Mouse (Mus musculus): ENCODE measurements around the gene Fn3k.

The Fn3k gene

DNA sequence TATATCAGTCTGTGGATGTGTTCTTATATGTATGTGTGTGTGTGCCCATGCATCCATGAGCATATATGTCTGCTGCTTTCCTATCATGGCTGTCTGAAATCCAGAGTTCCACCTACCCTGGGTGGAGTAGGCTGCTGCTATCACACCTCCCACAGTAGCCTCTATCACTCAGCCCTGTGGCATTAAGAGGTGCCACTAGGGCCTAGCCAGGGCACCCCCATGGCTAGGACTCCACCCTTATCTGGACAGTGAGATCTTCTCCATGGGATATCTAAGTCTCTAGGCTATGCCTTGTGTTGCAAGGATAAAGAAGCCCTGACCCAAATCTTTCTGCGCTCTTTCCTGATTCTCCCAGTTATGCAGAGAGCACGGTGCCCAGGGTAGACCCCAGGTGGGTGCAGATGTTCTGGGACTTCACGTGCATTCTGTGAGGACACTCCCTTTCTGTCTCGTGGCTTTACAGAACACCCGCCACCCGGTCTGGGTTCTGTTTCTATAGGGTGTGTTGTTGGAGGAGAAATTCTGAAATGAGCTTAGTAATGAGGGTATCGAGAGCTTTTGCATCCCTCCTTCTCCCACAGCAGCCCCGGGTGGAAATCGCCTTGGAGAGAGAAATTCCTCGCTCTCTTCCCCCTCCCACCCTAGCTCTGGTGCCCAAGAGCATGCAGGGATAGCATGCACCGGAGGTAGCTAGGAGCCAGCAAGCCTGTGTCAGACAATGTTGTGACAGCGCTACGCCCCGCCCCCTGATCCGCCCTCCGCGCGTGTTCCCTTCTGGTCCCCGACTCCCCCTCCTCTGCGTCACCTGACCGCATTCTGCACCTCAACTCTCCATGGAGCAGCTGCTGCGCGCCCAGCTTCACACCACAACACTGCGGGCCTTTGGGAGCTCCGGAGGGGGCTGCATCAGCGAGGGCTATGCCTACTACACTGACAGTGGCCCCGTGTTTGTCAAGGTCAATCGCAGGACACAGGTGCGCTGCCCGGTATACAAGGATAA is at the start of gene Fn3k:
TSS of gene Fn3k (plus strand) at position 758 of the 1,000 bp plus-strand sequence.
- peak; percentile 61 for DNase-seq (ENCODE audit: low spot score)

DNA sequence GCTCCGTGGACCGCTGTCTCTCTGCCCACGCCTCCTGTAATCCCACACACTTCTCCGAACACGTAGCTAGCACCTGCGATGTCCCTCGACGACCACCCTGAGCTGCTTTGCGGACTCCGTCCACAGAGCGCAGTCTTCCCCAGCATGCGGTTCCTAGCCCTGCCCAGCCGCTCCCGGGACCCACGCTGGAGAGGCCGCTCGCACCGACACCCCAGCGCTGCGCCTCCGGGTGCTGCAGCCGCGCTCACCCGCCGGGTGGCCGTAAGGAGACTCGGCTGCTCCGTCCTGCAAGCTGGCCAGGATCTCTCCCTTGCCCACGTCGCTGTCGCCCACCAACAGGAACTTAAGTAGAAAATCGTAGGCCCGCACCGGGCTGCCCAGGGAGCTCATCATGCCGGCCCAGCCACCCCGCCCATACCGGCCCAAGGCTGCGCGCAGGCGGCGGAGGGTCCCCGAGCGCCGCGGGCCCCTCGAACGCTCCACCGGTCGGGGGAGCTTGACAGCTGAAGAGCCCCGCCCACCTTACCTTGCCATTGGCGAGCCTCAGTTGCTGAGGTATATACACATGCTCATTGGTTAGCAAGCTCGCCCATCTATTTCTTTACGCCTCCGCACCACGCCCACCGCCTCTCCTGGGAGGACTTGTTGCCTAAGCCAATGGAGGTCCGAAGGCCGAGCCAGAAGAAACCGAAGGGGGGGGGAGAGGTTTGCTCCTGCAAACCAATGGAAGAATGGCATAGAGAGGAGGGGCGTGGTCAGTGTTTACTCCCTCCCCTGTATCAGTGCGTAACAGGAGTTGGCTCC is 46.8 kb upstream of the Fn3k start, which contains the start of gene Rab40b:
TSS of gene Rab40b (minus strand) at position 502 of the 804 bp plus-strand sequence.
- peak; percentile 83 for DNase-seq (ENCODE audit: low spot score)

DNA sequence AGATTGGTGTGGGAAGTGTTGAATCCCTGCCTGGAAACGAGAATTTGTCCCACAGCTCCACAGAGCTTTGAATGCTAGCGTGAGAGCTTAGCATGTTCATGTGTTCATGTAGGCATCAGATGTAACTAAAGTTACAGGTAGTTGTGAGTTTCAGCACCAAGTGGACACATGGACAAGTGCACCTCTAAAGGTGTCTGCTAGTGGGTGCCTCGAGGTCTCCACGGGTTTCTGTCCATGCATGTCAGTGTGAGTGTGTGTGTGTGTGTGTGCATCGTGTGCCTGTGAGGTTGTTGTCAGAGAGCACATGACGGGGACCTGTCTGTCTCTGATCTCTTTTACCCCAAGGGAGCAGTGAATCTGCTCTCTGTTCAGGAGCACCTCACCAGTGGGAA is 46.2 kb upstream of the Fn3k start:
- no peak for DNase-seq (ENCODE audit: low spot score)

DNA sequence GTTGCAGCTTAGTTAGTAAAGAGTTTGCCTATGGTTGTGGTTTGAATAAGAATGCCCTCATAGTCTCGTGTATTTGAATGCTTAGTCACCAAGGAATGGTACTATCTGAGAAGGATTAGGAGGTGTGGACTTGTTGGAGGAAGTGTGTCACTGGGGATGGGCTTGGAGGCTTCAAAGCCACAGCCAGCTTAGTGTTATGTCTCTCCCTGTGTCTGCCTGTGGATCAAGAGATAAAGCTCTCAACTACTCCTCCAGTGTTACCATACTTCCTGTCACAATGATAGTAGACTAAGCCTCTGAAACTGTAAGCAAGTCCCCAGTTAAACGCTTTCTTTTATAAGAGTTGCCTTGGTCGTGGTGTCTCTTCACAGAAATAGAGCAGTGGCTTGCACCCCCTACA is 43.9 kb upstream of the Fn3k start:
- DNase-seq (ENCODE audit: low spot score) = no peak

DNA sequence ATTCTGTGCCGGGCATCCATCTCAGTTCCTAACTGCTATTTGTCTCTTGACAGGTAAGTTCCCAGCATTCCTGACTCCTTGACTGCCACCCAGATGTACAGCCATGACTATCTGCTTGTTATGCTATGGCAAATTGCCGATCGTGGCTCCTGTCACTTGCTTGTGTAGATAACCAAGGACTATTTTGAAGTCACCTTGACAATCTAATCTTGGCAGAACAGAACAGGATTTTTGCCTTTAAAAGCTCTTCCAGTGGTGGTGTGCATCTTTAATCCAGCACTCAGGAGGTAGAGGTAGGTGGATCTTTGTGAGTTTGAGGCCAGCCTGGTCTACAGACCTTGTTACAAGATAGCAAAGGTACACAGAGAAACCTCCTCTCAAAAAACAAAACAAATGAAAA is 42.3 kb upstream of the Fn3k start:
- no peak for DNase-seq (ENCODE audit: low spot score)

DNA sequence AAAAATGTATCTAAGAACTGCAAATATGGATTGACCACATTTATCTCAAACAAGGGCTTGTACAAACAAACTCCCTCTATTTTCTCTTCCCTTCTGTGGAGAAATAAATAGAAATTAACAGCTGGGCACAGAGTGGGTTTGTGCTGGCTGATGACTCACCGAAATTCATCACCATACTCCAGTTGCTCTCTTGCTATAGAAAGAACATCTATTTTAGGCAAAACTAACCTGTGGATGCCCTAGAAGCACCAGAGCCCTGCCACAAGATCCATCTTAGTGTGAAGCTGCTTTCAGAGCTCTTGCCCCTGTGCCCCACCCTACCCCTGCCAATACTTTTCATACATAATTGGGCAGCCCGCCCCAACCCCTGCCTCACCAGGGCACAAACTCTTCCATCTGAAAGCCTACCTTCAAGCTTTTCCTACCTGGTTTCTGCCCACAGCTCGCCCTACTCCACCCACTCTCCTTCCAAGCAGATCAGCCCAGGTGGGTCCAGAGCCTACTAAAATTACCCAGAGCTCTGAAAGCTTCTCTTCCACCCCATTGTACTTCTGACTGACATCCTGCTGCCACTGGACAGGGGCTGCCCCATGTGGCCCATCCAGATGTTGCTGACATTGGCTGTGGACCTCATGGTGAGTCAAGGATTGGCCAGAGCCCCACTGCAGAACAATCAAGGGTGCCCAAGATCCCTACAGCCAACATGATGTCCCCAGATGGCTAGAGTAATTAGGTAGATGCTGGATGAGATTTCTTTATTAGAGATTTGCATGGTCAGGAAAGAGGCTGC is 27.2 kb upstream of the Fn3k start:
- DNase-seq (ENCODE audit: low spot score) = no peak

DNA sequence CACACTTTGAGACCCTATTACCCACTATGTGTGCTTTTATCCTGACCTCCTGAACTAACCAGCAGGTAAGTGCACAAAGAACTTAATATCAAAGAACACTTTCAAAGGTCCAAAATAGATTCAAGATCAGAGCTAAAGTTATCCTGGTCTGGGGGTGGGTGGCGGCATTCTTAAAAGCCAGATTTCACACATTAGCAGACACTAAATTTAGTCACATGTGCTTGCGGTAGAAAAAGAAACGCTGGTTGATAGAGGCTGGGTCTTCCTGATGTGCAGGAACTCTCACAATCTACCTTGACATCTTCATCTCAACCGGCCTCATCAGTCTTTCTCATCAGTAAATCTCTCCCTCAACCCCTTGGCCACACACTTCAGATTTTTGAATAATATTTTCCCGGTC is 20.0 kb upstream of the Fn3k start:
- DNase-seq (ENCODE audit: low spot score) = no peak

DNA sequence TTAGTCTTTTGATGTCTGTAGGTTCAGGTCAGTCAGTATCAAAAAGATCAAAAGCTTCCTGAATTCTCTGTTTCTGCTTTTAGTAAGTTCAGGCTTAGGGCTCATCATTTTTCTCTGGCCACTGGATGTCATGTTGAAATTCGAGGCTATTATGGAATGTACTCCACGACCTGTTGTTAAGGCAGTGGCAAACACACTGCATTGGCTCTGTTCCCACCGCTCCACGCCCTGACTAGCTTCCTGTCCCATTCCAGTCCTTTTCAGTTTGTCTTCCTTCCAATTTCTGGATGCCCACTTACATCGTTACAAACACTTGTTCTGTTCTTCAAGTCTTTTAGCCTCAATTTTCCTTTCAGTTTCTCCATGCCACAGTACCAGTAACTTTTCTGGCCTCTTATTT is 19.4 kb upstream of the Fn3k start:
- DNase-seq (ENCODE audit: low spot score) = no peak

DNA sequence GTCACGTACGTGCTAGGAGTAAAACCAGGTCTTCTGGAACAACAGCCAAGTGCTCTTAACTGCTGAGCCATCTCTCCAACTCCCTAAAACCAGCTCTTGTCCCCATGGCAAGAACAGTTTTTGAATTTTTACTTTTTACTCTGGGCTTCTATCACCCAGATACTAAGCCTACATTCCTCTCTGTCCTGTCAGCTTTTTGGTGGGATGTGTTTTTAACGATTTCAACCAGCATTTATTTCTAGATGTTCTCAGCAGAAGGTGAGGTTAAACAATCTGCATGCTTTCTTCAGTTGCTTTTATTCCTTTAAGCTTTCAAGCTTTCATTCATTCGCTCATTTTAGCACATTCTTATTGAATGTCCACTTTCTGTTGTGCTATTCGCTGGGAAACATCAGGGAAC is 16.7 kb upstream of the Fn3k start:
- DNase-seq (ENCODE audit: low spot score) = no peak

DNA sequence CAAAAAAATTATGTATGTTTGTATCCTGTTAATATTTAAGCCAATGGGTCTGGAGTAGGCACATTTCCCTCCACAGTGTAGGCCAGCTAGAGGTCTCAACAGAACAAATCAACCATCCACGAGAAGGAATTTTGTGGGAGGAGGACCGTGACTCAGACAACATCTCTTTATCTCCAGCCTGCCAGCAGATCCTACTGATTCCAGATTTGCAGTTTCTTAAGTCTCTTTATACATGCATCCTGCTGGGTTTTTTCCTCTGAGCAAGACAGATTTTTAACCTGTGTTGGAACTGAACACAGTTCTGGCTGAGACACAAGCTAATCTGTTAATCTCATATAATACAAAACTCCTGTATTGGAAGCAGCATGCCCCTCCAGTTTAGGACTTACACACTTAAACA is 15.8 kb upstream of the Fn3k start:
- no peak for DNase-seq (ENCODE audit: low spot score)

DNA sequence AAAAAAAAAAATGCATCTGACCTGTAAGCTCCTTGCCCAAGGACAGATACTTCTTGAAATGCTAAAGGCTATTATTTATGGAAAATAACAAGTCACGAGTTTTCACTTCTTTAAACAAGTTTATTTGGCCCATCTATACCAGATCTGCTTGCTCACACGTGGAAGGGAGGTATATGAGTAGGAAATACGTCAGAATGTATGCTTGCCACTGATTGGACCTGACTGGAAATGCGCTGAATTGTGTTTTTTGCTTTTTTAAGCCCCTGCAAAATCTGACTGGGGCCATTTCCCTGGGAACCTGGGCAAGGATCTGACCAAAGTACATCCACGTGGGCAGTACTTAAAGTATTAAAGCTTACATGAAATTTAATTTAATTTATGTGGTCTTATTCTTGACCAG is 14.3 kb upstream of the Fn3k start:
- DNase-seq (ENCODE audit: low spot score) = no peak

DNA sequence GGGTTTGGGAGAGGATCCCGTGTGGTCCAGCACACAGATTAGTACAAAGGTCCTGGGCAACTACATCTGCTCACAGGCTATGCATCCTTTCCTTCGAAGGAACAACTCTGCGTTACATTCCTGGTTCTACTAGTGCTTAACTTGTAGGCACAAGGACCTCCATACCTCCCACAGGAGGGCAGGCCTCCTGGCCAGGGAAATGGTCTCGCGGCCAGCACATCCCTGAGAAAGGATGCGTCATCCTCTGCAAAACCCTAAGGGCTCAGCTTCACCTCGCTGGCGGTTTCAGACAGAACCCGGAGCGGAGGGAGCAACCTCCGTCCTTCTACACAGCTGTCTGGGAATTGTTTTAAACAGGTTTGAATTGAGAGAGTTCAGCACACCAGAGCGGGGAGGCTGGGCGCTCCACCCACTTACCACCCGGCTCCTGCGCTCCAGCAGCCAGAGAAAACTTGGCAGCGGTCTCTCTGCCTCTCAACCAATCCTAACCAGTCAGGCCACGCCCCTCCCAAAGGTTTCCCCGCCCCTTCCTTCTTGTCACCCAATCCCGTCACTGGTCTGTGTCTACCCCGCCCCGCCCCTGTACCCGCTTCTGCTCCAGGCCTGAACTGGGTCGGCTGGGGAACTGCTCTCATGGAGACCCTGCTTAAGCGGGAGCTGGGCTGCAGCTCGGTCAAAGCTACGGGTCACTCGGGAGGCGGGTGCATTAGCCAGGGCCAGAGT is 13.7 kb upstream of the Fn3k start, which contains the start of gene Fn3krp:
TSS of gene Fn3krp (plus strand) at position 572 of the 723 bp plus-strand sequence.
- DNase-seq (ENCODE audit: low spot score) = peak; percentile 97

DNA sequence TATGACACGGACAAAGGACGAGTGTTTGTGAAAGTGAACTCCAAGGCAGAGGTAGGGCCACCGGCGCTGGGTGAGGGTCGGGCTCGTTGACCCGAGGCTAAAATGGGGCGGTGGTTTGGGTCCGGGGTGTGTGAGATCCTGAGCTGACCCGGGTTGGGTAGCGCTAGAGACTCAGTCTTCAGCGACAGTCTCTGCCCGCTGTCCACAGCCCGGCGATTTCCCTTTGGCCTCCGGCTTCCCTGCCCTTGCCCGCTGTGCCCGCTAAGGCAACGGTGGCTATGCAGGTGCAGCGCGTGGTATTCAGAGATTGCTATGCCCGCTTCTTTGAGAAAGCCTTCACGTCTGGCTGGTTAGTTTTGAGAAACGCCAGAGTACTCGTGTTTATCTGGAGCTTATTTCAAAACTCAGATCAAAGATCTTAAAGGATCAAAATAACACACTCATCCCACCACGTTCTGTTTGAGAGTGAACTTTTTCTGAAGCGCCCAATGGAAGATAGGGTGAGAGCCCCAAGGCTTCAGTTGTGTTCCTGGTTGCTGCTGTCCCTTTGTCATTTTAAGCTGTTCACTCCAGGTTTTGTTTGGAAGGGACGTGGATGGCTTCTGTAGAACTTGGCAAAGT is 13.1 kb upstream of the Fn3k start:
- no peak for DNase-seq (ENCODE audit: low spot score)

DNA sequence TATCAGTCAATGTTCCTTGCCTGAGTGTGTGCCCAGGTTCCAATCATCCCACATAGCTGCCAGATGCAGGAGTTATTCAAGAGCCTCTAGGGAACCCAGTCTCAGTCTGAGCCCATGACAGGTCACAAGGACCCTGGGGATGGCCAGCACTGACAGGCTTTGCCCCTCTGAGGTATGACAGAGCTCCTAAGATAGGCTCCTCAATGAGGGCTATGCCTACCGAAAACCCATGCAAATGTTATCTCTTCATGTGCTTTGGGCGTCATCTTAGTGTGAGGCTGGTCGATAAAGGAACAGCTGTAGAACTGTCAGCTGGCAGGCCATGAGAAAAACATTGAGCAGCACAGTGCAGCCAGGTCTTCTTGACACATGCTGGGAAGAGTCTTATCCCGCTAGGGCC is 1.3 kb upstream of the Fn3k start:
- no peak for DNase-seq (ENCODE audit: low spot score)

DNA sequence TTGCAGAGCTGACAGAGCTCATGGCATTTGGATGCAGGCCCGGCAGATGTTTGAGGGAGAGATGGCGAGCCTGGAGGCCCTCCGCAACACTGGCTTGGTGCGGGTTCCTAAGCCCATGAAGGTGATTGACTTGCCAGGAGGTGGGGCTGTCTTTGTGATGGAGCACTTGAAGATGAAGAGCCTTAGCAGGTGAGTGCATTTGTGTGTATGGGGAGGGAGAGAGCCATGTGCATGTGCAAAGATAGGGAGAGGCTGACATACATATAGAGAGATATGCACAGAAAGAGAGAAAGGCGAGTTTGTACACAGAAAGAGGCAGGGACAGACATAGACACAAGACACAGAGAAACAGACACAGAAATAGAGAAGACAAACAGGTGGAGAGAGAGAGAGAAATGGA is 2.5 kb downstream of the Fn3k start:
- DNase-seq (ENCODE audit: low spot score) = no peak

DNA sequence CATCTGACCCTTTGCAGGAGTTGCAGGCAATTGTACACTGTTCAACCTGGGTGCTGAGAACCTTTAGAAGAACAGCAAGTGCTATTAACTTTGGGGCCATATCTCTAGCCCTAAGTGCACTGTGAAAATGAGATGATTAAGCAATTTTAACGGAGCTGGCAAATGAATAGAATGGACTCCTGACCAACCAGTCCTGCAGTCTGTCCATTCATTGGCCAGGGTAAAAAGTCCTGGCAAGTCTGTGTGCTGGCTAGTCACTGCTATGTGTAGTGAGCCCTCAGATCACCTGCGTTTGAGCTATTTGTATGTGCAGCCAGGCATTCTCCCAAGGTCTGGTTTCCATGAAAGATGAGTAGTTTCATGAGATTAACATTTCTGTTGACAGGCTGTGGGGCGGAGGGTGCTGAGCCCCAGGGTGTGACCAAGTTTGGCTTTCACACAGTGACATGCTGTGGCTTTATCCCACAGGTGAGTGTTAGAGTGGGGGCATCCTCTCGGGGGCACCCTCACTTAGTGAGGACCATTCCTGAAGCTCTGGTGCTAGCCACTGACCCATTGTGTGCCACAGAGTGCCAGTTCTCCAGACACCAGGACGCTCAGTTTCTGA is 5.1 kb downstream of the Fn3k start:
- no peak for DNase-seq (ENCODE audit: low spot score)

DNA sequence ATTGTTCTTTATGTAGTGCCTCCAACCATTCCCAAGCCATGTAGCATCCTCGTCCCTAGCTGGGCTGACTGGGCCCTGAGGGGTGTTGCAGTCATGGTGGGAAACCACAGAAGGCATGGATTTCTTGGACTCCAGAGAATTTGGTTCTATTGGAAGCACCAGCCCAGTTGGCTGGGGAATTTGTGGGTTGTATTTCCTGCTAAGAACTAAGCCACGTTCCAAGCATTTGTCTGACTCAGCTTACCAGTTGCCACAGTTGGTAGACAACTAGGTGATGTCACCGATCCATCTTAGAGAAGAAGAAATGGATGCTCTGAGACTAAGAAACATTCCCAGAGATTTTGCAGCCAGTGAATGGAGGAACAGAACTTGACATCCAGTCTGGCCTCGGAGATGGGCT is 6.9 kb downstream of the Fn3k start:
- DNase-seq (ENCODE audit: low spot score) = no peak

DNA sequence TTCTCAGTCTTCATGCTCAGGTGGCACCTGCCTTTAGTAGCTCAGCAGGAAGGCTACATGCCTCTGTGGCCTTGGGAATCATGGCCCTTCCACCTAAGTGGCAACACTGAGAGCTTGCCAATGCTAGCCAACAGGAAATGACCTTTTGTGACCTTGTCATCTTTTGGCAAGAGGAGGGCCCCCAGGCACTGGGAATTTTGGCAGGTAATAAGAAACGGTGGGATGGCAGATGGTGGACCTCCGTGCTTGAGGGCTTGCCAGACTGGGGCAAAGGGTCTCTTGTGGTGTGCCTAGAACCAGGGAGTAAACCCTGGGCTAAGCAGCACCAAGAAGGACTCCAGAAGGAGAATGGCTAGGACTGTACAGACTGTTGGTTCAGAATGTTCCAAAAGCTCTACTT is 7.4 kb downstream of the Fn3k start:
- DNase-seq (ENCODE audit: low spot score) = no peak

DNA sequence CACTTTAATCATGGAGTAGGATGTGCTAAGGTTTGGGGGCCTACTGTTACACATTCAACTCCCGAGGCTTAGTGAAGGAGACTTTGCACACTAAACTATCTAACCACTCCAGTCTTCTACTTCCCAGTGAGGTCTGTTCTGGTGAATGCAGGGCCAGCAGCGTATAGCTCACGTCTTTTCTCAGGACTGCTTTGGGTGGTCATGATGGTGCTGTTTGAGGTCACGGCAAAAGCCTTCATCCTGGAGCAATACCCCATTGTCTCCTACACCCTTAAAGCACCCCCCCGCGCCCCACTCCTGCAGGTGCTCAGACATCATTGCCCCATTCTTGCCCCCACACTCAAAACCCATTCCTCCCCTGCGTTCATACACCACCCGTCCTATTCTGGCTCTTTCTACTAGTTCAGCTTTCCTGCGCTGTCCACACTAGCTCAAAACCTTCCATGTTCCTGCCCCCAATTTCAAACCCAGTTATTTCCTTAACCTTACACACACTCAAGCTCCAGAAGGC is 16.6 kb downstream of the Fn3k start:
- DNase-seq (ENCODE audit: low spot score) = no peak
